Mouse (Mus musculus) stomach, postnatal 0 days (tissue): ENCODE results near the gene Pphln1.

Experiments
- CTCF ChIP-seq: IDR thresholded peaks from 2 replicates; pipeline ENCODE4 v1.5.1; 2016; ENCODE audit warnings: antibody characterized with exemption, low read depth, mild to moderate bottlenecking, moderate library complexity
- EP300 ChIP-seq: optimal IDR thresholded peaks from 2 replicates; pipeline ENCODE3; 2016; ENCODE audit warnings: antibody characterized with exemption

- TF ChIP-seq CTCF (no peak), EP300 (no peak)
These were observed 105.1 kb downstream of the Pphln1 start for GRCm38 (mm10) chr15:93503201-93503745.
